Mouse (Mus musculus) fibroblast of lung, adult 2 months (primary cell): ENCODE measurements around the gene Trim43a.
"Not testable (repeated sequence)": the region's sequence is repeated elsewhere in the genome, so short reads cannot be mapped to it uniquely, and the experiment has no call there.

Experiments used
- DNase-seq: peaks from one replicate; pipeline ENCODE4 v3.0.0-alpha.2; 2011; ENCODE audit warnings: low read depth

Gene Trim43a

DNA sequence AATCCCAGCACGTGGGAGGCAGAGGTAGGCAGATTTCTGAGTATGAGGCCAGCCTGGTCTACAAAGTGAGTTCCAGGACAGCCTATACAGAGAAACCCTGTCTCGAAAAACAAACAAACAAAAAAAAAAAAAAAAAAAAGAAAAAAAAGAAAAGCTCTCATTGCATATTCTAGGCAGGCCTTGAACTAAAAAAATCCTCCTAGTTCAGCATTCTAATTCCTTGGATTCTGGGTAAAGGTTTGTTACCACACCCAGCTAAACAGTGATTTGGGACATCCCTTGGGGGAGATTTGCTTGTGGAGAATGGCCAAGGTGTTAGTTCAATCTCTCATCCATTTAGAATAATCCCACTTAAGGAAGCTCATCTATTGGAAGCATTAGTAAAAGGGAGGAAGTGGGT is at the start of gene Trim43a:
Trim43a (plus strand) TSS at position 301 of the 400 bp plus-strand sequence.
- DNase-seq = not testable (repeated sequence)

DNA sequence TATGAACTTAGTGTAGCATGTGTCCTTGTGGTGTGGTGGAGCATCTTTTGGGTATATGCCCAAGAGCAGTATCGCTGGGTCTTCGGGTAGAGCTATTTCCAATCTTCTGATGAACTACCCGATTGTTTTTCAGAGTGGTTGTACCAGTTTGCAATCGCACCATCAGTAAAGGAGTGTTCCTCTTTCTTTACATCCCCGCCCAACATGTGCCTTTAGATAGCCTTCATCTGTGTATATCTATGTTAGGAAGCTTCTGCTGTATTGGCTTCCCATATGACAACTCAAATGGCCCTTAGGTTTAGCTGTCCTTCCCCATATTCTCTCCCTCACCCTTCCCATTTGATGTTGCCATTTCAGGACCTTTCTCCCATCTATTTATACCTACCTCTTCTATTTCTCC is 46.6 kb upstream of the Trim43a start:
- no peak for DNase-seq

DNA sequence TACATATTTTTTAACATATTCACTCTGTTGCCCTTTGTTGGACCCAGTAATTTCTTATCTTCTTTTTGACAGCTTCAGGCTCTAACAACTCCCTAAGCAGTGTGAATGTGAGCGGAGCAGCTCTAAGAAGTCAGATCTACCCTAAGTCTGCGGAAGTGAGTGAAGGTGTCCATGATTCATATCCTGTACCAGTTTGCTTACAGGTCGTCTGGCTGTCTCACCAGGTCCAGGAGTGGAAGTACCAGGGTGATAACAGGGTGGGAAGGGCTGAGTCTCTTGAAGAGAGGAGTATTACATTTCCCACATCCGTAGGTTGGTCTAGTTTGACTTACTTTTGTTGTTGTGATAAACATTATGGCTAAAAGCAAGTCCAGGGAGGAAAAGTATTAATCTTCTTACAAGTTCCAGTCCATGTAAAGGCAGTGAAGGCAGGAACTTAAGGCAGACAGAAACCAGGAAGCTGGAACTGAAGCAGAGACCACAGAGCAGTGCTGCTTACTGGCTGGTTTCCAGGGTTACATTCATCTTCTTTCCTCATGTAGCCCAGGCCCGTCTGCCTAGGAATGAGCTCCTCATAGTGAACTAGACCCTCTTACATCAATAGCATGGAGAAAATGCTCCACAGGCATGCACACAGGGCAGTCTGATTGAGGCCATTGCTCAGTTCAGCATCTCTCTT is 41.0 kb upstream of the Trim43a start:
- no peak for DNase-seq

DNA sequence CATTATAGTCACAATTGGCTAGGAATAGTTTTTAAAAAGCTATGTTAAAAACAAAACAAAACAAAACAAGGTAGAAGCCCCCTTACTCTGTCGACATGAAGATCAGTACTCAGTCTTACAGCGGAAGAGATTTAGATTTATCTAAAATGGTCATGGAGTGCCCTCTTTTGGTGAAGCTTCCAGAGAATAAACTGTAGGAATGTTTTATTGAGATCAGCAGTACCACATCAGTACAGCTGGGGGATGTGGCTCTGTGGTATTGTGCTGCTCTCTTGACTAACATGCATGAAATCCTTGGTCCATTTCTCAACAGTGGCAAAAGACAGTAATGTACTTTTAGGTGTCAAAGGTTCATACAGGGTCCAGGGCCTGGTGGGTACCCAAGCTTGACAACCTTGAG is 37.9 kb upstream of the Trim43a start:
- peak; percentile 46 for DNase-seq

DNA sequence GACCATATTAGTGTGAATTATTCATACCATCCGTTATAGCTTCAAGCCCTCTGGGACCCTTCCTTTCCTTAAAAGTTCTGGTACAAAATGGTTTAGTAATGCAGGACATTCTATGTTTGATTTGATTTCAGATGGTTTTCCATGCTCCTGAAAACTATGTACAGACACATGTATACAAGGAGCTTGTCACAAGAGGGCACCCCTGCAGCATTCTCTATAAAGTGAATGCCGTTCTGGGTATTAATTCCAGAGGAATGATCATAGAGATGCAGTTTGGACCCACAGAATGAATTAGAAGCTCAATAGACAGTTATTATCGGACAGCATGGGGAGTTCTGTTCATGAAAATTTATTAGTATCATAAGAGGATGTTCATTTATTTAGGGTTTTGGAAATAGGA is 35.2 kb upstream of the Trim43a start:
- DNase-seq = no peak

DNA sequence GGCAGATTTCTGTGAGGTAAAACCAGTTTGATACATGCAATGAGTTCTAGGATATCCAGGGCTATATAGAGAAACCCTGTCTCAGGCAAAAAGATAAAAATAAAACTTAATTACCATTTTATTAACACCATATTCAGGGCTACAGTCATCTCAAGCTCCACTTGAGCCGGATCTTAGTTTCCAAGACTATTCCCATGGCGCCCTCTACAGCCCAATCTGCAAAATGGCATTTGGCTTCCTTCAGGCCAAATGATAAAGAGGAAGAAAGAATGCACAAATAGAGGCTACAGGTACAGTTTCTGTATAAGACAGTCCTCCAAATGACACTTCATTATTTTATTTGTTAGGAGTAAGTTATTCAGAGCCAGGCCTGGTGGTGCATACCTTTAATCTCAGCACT is 34.5 kb upstream of the Trim43a start:
- no peak for DNase-seq

DNA sequence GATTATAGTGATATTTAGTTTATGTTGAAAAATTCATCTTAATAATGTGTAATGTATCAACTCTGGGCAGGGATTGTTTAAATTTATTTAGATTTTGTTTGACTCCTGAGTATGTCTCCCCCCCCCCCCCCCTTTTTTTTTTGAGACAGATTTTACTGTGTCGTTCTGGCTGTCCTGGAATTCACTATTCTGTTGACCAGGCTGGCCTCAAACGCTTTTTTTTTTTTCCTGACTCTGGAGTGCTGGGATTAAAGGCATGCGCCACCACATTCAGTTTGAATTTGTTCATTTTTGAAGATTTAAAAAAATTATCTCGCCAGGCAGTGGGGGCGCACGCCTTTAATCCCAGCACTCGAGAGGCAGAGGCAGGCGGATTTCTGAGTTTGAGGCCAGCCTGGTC is 34.0 kb upstream of the Trim43a start:
- DNase-seq = no peak

DNA sequence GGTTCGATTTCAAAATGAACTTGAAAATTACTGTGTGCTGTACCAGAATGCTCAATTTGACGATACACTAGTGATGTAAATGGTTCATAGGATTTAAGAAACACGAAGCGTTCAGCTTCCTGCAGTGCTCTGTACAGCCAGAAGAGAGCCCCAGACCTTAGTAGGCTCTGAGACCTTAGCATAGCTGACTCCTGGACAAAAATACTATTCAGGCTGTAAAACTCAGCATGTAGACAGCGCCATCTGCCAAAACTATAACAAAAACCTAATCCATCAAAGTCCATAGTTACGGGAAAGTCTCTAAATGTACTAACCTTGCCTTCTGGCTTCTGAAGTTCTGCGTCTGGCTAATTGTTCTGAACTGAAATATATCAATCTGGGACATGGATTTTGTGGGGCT is 33.4 kb upstream of the Trim43a start:
- DNase-seq = peak; percentile 63

DNA sequence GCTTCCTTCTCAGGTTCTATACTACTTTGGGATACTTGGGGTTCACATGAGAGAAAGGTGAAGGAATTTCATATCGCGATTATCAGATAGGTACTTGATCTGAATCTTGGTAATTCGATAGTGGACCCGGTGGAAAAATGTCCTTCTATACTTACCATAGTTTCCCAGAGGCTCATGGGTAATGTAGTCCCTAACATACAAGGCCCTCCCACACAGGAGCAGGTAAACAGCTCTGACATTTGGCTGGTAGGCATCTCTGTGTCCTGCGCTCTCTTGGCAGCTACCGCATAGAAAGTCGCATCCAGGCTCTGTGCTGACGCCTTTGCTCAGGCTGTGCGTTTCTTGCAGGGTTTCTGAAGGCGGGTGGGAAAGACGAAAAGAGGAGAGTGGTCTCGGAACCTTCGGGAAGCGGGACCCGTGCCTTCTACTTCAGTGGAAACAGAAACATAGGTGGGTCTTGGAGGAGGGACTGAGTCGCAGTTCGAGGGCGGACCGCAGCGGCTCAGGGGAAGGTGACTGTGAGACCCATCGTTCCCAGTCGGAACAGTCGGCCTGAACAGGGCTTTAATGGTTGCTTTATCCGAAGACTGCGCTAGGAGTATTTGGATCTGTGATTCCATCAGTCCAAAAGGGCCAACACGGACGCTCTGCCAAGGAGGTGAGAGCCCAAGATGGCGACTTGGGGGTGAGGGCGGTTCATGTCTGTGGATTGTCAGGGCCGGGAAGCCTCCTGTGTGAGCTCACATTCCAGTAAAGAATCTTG is 32.7 kb upstream of the Trim43a start, which contains the start of gene Zfp949:
Zfp949 (plus strand) TSS at position 170 of the 763 bp plus-strand sequence.
- peak; percentile 87 for DNase-seq

DNA sequence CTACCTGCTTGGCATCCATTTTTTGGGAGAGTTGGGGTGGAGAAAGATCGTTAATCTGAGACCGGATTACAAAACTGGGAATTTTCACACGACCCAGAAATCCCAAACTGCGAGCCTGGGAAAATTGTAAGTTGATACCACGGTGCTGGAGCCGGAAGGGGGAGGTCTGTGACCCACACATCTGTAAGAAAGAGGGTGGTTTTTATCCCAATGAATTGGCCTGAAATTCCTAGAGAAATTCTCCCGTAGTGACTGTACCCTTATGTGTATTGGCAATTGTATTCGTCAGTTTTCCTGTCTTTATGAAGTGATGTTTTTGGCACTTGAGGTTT is 32.1 kb upstream of the Trim43a start:
- peak; percentile 56 for DNase-seq

DNA sequence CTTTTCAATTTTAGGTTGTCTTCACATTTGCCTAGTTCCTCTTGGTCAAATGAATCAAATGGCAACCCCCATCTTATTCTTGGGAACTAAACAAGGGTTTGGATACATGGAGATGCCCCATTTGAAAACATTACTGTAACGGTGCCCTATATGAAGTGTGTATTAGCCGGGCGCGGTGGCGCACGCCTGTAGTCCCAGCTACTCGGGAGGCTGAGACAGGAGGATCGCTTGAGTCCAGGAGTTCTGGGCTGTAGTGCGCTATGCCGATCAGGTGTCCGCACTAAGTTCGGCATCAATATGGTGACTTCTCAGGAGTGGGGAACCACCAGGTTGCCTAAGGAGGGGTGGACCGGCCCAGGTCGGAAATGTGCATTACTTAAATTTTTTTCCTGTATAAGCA is 27.6 kb upstream of the Trim43a start:
- DNase-seq = no peak

DNA sequence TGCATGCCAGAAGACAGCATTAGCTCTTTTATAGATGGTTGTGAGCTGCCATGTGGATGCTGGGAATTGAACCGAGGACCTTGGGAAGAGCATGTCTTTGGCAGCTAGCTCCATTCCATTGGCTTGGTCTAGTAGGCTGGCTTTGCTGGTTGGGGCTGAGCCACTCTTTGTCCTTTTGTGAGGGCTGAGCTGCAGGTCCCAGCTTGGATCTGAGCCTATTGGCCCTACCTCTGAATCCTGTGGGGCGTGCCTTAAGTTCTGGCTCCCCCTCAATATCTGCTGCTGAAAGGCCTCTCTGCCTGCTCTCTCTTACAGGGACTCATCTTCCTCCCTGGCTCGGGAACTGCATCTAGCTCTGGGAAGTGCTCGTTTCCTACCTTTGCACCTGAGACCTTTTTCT is 22.5 kb upstream of the Trim43a start:
- no peak for DNase-seq

DNA sequence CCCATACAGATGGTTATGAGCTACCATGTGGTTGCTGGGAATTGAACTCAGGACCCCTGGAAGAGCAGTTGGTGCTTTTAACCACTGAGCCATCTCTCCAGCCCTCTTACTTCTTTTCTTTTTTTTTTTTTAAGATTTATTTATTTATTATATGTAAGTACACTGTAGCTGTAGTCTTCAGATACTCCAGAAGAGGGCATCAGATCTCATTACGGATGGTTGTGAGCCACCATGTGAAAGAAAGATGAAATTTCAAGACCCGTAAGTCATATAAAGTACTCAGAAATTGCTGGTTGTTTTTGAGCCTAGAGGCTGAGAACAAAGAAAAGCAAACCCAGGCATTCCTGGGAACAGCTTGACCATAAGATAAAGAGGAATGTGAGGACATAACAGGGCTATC is 19.2 kb upstream of the Trim43a start:
- not testable (repeated sequence) for DNase-seq

DNA sequence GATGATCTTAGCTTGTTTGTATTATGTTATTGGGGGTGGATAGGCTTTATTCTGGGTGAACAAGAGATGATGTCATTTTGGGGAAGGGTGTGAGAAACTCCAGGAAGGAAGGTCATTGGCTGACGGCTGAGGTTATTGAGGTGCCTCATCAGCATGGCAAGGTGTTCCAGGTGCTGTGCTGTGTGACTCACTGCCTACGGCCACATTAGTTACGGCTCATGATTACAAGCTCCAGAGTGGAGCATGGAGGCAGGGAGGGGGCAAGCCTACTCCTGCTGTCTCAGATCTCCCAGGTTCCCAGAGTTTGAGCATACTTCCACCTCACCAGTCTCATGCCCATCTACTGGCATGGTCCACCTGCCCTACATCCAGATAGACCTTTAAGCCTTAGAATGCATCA is 10.2 kb upstream of the Trim43a start:
- not testable (repeated sequence) for DNase-seq

DNA sequence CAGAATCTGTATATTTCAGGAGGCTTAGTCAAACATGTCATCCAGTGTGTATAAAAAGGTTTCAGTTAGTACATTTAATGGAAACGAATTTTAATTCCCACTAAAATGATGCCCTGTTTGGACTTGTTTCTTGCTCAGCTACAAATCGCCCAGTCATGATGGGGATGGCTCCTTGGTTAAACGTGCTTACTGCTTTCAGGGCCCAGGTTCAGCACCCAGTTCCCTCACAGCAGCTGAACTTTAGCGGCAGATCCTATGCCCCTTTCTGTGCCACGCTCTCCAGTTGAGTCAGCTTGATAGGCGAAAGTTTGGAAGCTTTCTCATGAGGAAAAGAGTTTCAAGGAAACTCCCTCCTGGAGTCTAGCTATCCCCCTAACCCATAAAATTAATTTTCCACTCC is 13.0 kb downstream of the Trim43a start:
- DNase-seq = not testable (repeated sequence)

DNA sequence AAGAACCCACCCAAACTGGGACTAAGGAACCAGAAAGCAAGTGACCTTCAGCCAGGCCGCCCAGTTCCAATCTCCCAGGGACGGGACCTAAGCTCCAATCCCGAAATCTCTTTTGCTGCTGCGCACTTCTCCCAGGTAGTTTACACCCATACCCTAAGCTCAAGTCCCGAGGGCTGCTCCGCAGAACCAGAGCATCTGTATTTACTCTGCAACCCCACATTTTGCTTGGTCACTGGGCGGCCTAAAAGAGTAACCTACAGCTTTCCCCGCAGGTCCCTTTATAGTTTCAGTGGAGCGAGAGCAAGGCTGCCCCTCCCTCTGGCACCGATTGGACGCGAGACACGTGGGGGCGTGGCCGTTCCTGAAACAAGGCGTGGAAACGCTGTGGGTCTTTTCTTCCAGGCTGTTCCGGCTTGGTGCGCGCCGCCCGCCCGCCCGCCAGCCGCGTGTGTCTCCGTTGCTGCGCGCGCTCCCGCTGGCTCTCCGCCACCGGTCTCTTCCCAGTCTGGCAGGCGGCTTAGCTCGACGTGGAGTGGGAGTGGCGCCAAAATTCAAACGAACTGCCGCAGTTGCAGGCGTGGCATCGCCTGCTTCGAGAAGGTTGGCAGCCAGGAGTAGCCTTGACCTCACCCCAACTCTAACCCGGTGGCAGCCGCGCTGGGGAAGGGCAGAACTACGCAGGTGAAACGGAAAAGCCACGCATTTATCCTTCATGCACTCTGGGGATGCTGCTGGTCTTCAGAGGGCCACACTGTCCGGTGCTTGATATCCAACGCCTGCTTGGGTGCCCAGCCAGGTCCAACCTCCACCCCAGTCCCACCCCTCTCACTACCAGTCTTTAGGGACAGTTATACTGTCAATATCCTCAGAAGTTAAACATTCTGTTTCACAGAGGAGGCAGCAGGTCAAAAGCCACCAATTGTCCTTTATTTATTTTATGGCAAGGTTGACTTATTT is 18.8 kb downstream of the Trim43a start:
- peak; percentile 54 for DNase-seq

DNA sequence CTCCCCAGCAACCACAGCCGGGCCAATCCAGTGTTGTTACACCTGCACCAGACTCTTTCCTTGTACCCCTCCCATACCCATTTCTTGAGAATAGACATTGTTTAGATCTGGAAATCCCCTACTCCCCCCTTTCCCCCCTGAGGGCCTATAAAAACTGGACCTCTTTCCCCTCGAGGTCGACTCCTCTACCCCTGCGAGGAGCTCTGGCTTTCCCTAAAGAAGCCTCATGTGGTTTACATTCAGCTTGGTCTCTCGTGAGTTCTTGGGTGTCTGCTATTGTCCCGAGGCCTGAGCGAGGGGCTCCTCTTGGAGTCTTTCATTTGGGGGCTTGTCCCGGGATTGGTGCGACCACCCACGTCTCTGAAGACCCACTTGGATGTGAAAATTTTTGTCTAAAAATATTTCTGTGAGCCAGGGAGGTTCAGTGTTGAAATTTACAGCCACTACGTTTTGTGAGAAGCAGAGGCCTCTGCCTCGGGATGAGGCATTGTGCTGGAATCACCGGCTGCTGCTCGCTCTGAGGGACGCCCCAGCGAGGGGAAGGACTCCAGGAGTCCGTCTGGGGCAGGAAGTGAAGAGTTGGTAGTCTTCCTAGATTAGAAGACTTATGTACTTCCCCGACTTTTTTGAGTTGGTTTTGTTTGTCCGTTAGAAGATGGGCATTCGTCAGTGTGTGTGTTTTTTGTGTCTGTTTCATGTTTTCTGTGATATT is 45.3 kb downstream of the Trim43a start:
- DNase-seq = not testable (repeated sequence)

DNA sequence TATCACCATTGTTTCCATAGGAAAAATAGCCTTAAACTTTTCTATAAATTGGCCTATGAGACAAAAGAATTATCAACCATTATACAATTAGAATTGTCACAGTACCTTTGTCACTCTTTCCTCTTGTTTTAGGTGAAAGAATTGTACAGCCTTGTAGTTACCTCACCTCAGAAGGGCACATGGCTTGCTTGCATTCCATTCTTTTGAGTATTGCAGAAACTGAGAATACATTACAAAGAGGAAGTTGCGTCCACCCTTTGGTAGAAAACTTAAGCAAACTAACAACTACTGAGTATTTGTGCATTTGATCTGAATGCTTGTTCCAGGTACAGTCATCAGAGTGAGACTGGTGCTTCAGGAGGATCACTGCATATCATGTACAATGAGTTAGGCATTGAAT is 57.4 kb downstream of the Trim43a start:
- DNase-seq = not testable (repeated sequence)
